Mouse (Mus musculus) gastrocnemius, adult 8-10 months (tissue): ENCODE data around the gene Mpp3. TPM values are rescaled to one million over a fixed set of nuclear protein-coding genes. Genes with fewer than 3 reads are reported as not detected.
A peak's percentile ranks its signal among the peaks of the same experiment; 100 is the strongest.

Source experiments
- DNase-seq, 2 experiments: peaks; one replicate each; pipeline ENCODE4 v3.0.0; 2022; ENCODE audit warnings: low spot score in 2 of 2
- total RNA-seq, 4 experiments: library from RNA; stranded (reverse); gene quantifications; 2 replicates each; pipeline ENCODE4 v1.2.4; 2022

Mpp3 gene
- total RNA-seq, 4 experiments from 2014 or later, result 12.9 to 17.9 (median 15.7) TPM

DNA sequence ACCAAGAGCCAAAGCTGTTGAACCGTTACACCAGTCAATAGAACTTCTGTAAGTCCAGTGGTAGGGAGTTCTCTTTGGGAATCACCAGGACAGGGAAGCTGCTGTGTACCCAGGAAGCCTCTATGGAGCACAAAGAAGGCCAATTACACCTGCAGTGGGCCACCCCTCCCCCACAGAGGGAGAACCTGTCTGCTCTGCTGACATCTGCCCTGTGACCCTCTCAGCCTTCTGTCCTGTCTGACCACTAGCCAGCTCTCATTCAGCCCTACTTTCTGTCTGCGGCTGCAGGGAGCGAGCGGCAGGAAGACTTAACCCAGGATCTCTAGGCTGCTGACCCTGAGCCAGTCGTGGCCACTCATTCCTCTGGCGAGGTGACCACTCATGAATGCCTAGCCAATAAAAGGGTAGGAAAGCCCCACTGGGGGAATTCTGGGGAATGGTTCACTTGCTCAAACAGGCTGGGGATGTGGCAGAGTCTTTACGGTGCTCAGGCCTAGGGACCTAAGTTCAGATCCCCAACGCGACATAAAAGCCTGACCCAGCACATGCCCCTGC is 47.6 kb downstream of the Mpp3 start:
- DNase-seq, result no peak

DNA sequence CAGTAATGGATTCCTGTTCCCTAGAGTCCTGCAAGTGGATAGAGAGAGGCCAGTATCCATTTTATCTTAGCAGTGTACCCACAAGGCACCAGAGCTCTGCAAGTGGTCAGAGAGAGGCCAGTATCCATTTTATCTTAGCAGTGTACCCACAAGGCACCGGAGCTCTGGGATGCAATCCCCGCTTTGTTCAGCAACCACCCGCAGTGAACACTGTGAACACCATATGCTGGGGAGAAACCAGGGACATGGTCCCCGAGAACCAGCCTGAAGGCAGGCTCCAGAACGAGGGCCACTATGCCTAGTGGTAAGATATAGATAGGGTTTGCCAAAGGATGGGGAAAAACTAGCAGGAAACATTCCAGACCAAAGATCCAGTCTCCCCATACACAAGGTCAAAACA is 49.1 kb downstream of the Mpp3 start:
- DNase-seq, result no peak

DNA sequence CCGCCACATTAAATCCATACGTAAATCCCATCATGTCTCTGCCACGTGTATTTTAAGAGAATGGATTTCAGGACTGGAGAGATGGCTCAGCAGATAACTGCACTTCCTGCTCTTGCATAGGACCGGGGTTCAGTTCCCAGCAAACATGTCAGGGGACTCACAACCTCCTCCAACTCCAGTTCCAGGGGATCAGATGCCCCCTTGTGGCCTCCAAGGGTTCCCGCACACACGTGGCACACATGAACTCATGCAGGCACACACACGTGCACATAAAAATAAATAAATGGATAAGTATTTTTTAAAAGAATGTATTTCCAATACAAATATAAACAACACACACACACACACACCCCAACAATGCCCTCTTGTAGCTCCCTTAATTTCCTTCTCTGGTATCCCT is 51.3 kb downstream of the Mpp3 start:
- no peak for DNase-seq

DNA sequence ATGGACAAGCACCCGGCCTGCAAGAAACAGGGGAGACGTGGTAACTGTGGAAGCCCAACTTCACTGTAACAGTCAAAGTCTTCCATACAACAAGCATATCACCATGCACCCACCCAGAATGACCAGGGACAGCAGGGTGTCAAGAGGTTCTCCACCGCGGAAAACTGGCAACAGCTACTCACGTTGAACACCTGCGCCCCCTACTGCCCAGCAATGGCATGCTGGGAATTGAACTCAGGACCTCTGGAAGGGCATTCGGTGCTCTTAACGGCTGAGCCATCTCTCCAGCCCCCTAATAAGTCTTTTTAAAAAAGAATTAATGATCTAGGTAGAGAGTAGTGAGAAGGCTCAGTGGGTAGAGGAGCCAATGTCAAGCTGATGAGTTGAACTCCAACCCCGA is 53.3 kb downstream of the Mpp3 start:
- DNase-seq, result no peak

DNA sequence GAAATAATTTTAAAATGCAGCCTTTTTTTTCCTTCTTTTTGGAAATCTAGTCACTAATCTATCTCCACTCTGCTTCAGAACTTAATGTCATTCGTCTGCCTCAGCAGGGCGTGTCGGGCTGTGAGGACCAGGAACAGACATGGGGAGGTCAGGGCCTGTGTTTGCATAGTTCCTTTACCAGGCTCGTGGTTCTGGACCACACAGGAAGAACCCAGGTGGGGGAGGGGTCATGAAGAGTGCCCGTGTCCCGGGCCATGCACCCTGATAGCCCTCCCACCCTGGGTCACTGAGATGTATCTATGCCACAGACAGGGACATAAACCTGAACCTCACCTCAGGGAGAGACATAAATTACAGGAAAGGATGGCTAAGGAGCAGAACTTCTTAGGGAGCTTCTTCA is 54.1 kb downstream of the Mpp3 start:
- DNase-seq, result no peak

DNA sequence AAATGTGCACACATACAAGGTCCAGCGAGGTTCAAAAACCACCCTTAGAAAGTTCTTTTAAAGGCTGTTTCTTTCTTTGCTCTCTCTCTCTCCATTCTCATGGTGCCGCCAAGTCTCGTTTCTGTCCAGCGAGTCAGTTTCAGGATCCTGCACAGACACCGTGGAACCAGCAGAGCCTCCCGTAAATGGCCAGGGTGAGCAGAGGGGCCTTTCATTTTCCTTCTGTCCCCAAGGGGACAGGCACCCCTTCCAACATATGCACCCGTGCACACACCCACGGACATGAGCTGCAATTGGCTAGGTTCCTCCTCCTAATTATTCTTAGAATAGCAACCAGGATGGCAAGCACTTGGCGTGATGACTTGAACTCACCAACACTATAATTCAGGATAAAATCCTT is 54.8 kb downstream of the Mpp3 start:
- no peak for DNase-seq

DNA sequence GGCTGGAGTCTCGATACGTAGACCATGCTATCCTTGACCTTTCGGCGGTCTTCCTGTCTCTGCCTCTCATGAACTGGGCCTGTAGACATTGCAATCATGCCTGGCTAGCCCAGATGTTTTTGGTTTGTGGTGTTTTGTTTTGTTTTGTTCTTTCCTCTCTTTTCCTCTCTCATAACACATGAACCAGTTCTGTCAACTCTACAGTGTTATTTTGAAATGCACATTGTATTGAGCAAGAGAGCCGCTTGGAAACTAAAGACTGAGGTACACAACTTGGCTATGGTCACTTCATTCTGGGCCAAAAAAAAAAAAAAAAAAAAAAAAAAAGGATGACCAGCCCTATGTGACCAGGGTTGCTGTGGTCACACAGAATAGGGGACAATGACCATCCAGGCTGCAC is 55.6 kb downstream of the Mpp3 start:
- DNase-seq, result no peak

DNA sequence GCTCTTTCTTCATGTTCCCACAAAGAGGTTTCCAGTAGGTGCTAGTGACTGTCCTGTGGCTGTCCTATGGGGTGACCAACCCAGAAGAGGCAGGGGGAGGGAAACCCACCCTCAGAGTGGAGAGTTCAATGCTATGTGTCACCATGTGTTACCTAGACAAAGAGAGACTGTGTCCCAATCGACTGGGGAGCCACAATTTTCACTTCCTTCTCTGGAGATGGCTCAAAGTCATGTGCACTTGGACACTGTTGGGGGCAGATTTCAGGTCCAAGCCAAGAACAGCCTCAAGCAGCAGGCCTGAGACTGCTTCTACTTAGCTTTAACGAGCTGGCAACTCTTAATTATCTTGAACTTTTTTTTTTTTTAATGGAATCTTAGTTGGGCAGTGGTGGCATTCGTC is 56.2 kb downstream of the Mpp3 start:
- DNase-seq, result no peak

DNA sequence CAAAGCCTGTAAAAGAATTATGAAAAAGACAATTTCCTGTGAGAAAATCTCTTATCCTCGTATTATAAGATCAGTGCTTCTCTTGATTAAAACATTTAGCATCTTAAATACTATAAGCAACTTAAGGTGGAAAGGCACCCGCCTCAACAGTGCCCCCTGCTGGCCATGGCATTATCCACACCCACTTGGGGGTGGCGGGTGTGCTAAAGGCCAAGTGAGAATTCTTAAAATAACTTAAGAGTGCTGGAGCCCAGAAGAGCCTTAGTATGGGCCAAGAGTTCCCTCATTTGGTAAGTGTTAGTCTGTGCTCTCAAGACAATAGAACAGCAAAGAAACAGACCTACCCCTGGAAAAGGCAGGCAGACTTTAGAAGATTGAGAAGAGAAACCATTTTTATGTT is 56.9 kb downstream of the Mpp3 start:
- peak in 1 of 2 experiments; percentile 53 for DNase-seq

DNA sequence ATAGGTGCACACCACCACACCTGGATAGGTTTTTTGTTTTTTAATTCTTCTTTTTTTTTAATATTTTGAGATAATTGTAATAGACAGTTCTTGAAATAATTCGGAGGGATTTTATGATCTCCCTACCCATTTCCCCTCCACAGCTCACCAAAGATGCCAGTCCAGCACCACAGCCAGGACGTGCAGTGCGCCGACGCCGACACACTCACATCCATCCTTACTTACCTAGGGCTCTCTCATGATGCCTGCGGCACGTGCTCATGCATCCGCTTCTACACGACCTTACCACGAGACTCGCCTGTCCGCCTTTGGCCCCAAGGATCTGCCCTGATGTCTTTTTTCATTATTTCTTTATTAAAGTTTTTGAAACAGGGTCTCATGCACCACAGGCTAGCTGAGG is 58.4 kb downstream of the Mpp3 start:
- DNase-seq, result no peak

DNA sequence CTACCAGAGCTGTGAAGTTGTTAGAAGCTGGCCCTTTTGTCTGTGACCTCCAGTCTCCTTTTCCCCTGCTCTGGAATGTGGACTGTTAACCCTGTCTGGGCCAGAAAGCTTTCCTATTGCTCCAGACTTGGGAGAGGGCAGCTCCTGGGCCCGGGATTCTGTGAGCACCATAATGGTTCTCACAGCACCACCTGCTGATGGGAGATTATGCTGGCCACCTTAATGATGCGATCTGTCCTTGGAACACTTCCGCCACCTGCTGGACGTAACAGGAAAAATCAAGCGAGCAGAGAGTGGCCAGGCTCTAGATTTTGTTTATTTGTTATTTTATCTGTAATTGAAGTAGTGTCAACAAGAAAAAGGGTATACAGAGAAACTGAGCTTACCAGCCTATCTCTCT is 59.5 kb downstream of the Mpp3 start:
- DNase-seq, result peak; percentile 66 to 74

DNA sequence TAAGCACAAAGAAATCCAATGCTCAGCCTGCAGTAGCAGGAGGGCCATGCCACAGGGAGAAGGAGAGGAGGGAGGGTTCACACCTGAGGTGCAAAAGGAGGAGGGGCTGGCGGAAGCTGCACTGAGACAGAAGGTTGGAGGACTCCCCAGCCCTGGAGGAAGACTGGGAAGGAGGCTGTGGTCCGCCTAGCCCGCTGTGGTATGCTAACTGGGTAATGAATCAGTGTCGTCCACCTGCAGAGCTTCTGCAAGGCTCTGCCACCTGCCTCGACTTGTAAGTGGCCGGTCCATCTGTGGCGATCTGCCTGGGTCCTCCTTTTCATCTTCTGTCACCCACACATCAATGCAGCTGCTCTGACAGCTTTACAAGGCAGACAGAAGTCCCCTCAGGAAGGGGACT is 60.0 kb downstream of the Mpp3 start:
- no peak for DNase-seq

DNA sequence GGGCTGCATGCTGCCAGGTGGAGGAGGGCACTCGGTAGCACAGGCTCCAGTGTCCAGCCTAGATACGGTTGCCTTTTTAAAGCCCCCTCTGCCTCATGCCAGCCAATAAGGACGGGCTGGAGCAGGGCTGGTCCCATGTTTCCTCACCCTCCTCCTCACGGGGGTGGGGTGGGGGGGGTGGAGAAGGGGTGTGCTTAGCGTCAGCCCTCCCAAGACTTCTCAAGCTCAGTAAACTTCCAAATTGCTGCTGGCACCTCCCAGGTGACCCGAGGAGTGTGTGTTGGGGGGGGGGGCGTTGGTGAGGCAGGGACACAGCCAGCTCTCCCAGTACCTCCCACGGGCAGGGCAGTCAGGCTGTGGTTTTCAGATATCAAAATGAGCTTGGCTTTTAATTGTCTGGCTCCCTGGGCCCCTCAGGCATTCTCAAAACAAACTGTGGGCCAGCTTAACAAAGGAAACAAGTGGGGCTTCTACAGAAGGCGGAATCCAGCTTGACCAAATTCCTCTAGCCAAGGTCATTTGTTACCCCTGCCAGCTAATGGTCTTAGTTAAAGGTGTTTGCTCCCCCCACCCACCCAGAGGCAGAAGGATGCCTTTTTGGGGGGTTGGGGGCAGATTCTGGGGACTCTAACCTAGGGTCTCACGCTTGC is 61.2 kb downstream of the Mpp3 start, which contains the start of gene Sost:
Sost (minus strand) TSS at position 51 of the 650 bp plus-strand sequence.
- no peak for DNase-seq

DNA sequence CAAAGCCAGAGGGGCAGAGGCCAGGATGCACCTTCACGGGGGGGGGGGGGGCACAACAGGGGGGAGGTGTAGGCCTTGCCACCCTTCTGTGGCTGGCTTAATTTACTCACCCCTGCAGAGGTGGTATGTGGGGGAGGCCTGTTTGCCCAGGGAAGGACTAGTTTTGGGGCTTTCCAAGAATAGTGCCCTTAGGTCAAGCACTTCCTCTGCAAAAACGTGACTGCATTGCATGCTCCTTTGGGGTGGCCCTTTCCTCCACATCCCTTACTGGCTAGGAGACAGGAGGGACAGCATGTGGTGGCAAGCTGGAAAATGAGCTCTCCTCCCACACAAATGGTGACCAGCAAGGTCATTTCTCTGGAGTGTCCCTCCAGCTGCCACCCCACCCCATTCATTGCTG is 62.7 kb downstream of the Mpp3 start:
- DNase-seq, result no peak

DNA sequence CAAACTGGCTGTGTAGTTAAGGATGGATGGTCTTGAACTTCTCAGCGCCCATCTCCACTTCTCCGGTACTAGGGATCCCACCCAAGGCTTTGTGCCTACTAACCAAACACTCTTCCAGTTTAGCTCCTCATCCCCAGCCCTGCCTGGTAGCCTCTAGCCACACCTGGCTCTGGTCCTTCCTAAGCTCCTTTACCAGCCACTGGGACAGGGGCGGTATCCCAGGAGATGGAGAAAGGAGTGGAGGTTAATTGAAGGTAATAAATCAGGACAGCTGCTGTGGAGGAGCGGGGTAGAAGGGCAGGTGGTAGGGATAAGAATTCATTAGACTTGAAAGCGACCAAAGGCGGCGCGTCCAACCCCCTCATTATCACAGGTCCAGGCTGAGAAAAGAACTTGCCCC is 63.6 kb downstream of the Mpp3 start:
- DNase-seq, result no peak

DNA sequence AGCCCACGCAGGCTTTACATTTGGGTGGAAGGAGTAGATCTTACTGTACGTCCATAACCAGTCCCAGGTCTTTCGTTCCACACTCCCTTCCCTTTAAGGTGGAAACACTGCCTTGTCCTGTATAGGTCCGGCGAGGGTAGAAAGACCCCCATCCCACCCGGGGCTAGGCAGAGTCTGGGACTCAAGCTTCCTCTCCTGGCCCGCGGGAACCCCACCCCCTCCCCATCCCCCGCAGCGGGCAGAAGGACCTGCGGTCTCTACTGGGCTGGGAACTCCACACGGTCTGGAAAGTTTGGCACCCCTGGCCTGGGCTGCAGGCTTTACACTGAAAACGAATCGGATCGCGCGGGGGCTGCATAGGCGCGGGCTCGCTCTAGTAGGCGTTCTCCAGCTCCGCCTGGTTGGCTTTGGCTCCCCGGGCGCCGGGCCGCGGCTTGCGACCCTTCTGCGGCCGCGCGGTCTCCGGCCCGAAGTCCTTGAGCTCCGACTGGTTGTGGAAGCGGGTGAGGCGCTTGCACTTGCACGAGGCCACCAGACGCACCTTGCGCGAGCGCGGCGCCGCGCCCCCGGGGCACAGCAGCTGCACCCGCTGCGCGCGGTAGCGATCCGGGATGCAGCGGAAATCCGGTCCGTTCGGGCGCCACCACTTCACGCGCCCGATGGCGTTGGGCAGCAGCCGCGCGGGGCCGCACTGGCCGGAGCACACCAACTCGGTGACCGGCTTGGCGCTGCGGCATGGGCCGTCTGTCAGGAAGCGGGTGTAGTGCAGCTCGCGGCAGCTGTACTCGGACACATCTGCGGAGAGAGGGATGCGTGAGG is 64.6 kb downstream of the Mpp3 start:
- DNase-seq, result no peak

DNA sequence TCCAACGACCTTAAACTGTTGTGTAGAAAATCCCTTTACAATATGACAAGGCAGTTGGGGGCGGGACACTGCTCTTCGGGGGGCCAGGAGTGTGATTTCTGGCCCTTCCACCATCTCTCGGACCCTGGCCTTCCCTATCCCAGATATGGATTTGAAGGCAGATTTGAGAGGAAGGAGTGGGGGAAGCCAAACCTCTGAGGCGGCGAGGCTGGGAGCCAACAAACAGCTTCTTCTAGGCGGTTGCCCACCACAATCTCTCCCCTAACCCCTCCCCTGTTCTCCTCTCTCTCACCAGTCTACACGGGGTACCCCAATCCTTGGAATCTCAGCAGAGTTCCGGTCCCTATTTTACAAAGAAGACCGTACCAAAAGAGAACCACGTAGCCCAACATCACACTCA is 65.2 kb downstream of the Mpp3 start:
- no peak for DNase-seq

DNA sequence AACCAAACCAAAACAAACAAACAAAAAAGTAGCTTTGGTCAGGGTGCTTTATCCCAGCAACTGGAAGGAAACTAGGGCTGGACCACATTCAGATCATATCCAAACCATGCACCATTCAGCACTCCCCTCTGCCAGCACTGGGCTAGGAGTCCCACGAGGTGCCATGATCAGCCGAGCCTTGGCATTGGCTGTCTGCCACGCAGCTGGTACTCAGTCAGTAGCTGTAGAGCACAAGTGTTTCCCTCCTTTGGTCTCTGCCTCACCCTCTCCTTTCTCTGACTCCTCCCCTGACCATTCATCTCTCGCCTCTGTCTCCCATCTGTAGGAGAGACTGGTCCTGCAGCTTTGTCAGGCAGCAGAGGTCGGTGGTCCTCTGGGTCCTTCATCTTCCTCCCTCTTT is 70.8 kb downstream of the Mpp3 start:
- no peak for DNase-seq

DNA sequence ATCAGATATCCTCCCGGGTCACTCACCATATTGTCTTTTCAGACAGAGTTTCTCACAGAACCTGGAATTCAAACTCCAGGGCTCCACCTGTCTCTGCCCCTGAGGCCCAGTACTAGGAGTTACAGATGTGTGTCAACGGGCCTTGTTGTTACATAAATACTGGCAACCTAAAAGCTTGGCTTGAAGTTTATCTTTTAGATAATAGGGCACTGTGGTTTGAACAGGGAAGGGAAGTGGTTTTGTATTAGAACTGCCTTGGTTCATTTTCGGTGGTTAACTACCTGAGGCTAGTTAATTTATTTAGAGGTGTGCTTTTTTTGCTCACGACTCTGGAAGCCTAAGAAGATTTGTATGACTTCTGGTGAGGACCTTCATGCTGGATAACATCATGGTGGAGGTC is 74.8 kb downstream of the Mpp3 start:
- DNase-seq, result no peak

DNA sequence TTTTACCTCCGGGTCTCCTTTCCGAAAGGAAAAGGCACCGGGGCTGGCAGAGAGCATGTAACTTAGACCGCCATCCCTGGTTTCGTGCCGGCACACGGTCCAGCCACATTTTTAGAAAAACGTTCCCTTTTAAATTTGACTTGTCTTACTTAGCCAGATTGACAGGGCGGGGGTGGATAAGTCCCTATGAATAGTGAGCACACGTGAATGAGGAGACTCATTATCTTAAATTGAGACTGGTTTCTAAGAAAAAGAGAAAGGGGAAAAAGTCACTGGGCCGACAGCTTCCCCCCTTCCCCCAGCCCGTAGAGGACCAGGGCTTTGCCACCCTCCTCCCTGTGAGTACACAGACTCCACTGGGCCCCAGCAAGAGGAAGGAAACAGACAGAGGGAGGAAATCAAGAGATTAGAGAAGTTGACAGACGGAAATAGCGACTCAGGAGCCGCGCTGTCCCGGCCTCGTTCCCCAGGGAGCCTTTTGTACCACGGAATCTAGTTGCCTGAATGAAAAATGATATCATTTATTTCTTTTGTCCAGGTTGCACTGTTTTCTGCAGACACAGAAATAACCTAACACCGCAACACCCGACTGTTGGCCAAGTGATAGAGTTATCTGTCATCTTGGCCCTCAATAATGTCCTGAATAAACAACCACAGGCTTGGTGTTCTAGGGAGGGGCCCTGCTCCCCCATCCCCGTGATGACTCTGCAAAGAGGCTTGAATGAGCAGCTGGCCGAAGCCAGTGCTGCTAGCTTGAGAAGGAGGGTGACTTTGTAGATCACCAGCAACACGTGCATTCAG is 75.5 kb downstream of the Mpp3 start:
- DNase-seq, result no peak

DNA sequence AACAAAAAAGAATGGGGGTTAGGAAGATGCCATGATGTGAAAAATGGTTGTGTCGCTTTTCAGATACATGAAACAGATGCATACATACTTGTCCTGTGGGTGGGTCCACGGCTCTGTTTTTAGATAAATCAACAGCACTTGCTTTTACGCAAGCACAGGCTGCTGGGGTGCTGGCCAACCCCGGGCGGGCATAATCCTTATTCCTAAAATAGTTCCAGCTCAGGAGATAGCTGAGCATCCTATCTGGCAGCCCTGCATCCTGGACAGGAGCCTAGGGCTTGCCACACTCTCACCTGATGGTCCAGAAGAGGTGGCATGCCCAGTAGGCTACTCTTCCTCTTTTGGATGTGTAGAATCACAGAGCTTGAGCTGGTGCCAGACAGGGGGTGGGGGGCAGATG is 78.2 kb downstream of the Mpp3 start:
- DNase-seq, result no peak
